Mouse (Mus musculus): Measurements from ENCODE around the gene Gm10643. TPM values are rescaled to one million over a fixed set of nuclear protein-coding genes. Genes with fewer than 3 reads are reported as not detected.
A peak's percentile ranks its signal among the peaks of the same experiment; 100 is the strongest.

The Gm10643 gene
- polyA plus RNA-seq, 1 experiment, result 0.36 TPM

- Histone ChIP-seq H3K36me3 (ENCODE audit: control insufficient read depth, insufficient read depth, low read length) (no peaks in the 10 kb centered on the region), H3K27ac (ENCODE audit: control insufficient read depth, insufficient read depth, low read length) (peak overlapping the region; percentile 99), H3K4me3 (ENCODE audit: control insufficient read depth, insufficient read depth, low read length) (0 out of 2 replicates have a peak overlapping the region, but pooled peaks have one; percentile 4), H3K4me1 (replicated peaks; ENCODE audit: control insufficient read depth, insufficient read depth, low read length) (peaks cover 18% of the 10 kb centered on the region), H3K27me3 (ENCODE audit: control insufficient read depth, insufficient read depth, low read length) (no peaks in the 10 kb centered on the region)
- DNase-seq, result peak; percentile 81
- 5% methylated on average over 8 of the region's 8 CpGs for WGBS
- TF ChIP-seq CTCF (IDR thresholded peaks at IDR 0.05; ENCODE audit: borderline replicate concordance, control insufficient read depth, extremely low read depth, insufficient read depth, low read length, poor library complexity), result no peak
- no peak for TF ChIP-seq POLR2A (IDR thresholded peaks at IDR 0.05; ENCODE audit: control insufficient read depth, extremely low read depth, insufficient read depth, low read length, poor library complexity)
Observed at GRCm38 (mm10) chr8:84063861-84064610, 901 bp downstream of the Gm10643 start.

DNA sequence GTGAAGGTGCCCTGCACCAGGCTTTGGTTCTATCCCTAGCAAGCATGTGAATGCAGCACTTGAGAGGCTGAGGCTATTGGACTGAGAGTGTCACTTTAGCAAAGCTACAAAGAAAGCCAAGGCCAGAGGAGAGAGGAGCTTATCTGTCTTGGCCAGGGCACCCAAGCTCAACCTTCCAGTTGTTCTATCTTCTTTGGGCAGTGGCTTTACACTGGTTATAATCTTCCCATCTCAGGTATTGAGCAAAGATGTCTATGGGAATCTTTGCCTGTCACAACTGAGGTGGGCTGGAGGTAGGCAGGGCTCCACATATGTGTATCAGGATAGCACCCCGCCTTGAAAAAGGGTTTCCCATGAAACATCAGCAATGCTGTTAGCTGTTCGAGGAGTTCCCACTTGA is 4.7 kb downstream of the Gm10643 start:
- 97% methylated on average over 2 of the region's 2 CpGs for WGBS
- TF ChIP-seq POLR2A (IDR thresholded peaks at IDR 0.05; ENCODE audit: control insufficient read depth, extremely low read depth, insufficient read depth, low read length, poor library complexity) (no peak), CTCF (IDR thresholded peaks at IDR 0.05; ENCODE audit: borderline replicate concordance, control insufficient read depth, extremely low read depth, insufficient read depth, low read length, poor library complexity) (no peak)
- H3K4me3 ChIP-seq (ENCODE audit: control insufficient read depth, insufficient read depth, low read length), result no peak overlapping the region

GRCm38 (mm10) chr8:84059226-84059625 is 5.7 kb downstream of the Gm10643 start:
- no peak overlapping the region for H3K27ac ChIP-seq (ENCODE audit: control insufficient read depth, insufficient read depth, low read length)
- DNase-seq, result no peak
- TF ChIP-seq CTCF (IDR thresholded peaks at IDR 0.05; ENCODE audit: borderline replicate concordance, control insufficient read depth, extremely low read depth, insufficient read depth, low read length, poor library complexity) (no peak), POLR2A (IDR thresholded peaks at IDR 0.05; ENCODE audit: control insufficient read depth, extremely low read depth, insufficient read depth, low read length, poor library complexity) (no peak)
- WGBS, result 96% methylated on average over 2 of the region's 2 CpGs
- no peak overlapping the region for H3K4me3 ChIP-seq (ENCODE audit: control insufficient read depth, insufficient read depth, low read length)
- H3K27me3 ChIP-seq (ENCODE audit: control insufficient read depth, insufficient read depth, low read length), result no peaks in the 10 kb centered on the region
- H3K36me3 ChIP-seq (ENCODE audit: control insufficient read depth, insufficient read depth, low read length), result no peaks in the 10 kb centered on the region
- peaks cover 16% of the 10 kb centered on the region for H3K4me1 ChIP-seq (replicated peaks; ENCODE audit: control insufficient read depth, insufficient read depth, low read length)

More for the DNA sequence above, 4.7 kb downstream of the Gm10643 start:
- Histone ChIP-seq H3K27ac (ENCODE audit: control insufficient read depth, insufficient read depth, low read length) (no peak overlapping the region), H3K4me1 (replicated peaks; ENCODE audit: control insufficient read depth, insufficient read depth, low read length) (peaks cover 22% of the 10 kb centered on the region), H3K27me3 (ENCODE audit: control insufficient read depth, insufficient read depth, low read length) (no peaks in the 10 kb centered on the region), H3K36me3 (ENCODE audit: control insufficient read depth, insufficient read depth, low read length) (no peaks in the 10 kb centered on the region)
- no peak for DNase-seq

GRCm38 (mm10) chr8:84057827-84058226 is 7.1 kb downstream of the Gm10643 start:
- Histone ChIP-seq H3K4me3 (ENCODE audit: control insufficient read depth, insufficient read depth, low read length) (no peak overlapping the region), H3K4me1 (replicated peaks; ENCODE audit: control insufficient read depth, insufficient read depth, low read length) (peaks cover 8% of the 10 kb centered on the region), H3K27ac (ENCODE audit: control insufficient read depth, insufficient read depth, low read length) (no peak overlapping the region), H3K36me3 (ENCODE audit: control insufficient read depth, insufficient read depth, low read length) (no peaks in the 10 kb centered on the region), H3K27me3 (ENCODE audit: control insufficient read depth, insufficient read depth, low read length) (no peaks in the 10 kb centered on the region)
- DNase-seq, result no peak
- TF ChIP-seq CTCF (IDR thresholded peaks at IDR 0.05; ENCODE audit: borderline replicate concordance, control insufficient read depth, extremely low read depth, insufficient read depth, low read length, poor library complexity), result no peak
- TF ChIP-seq POLR2A (IDR thresholded peaks at IDR 0.05; ENCODE audit: control insufficient read depth, extremely low read depth, insufficient read depth, low read length, poor library complexity), result no peak
- WGBS, result 100% methylated on average over 1 of the region's 1 CpGs

DNA sequence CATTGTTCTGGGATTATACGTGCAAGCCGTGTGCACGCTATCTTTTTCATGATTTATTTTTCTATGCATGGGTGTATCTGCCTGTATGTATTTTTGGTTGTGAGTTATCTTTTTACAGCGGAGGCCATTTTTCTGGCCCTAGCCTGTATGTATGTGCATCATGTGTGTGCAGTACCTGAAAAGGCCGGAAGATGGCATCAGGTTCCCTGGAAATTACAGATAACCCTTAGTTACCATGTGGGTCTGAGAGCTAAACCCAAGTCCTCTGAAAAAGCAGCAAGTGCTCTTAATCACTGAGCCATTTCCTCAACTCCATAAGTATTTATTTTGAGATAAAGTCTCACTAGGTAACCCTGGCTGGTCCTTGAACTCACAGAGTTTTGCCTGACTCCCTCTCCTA is 11.7 kb downstream of the Gm10643 start:
- no peak for TF ChIP-seq CTCF (IDR thresholded peaks at IDR 0.05; ENCODE audit: borderline replicate concordance, control insufficient read depth, extremely low read depth, insufficient read depth, low read length, poor library complexity)
- no peak for TF ChIP-seq POLR2A (IDR thresholded peaks at IDR 0.05; ENCODE audit: control insufficient read depth, extremely low read depth, insufficient read depth, low read length, poor library complexity)
- peaks cover 8% of the 10 kb centered on the region for H3K4me1 ChIP-seq (replicated peaks; ENCODE audit: control insufficient read depth, insufficient read depth, low read length)
- no peak overlapping the region for H3K27ac ChIP-seq (ENCODE audit: control insufficient read depth, insufficient read depth, low read length)
- H3K36me3 ChIP-seq (ENCODE audit: control insufficient read depth, insufficient read depth, low read length), result no peaks in the 10 kb centered on the region
- no peaks in the 10 kb centered on the region for H3K27me3 ChIP-seq (ENCODE audit: control insufficient read depth, insufficient read depth, low read length)
- no peak for DNase-seq
- H3K4me3 ChIP-seq (ENCODE audit: control insufficient read depth, insufficient read depth, low read length), result no peak overlapping the region
- 97% methylated on average over 5 of the region's 5 CpGs for WGBS

DNA sequence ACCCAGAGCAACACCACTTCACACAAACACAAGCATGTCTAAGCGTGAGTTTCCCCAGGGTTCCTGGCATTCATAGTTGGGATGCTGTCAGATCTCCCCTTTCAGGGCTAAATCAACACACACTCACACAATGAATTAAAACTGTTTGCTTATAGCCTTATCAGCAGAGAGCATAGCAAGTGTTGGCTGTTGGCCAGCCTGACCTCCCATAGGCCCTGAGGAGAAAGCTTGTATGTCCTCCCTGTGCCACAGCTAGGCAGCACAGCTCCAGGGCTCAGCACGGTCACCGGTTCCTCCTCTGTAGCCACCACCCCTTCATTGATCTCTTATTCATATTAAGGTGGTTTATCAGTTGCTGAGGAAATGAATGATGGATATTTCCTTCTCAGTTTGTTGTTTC is 12.2 kb downstream of the Gm10643 start:
- Histone ChIP-seq H3K36me3 (ENCODE audit: control insufficient read depth, insufficient read depth, low read length) (no peaks in the 10 kb centered on the region), H3K4me1 (replicated peaks; ENCODE audit: control insufficient read depth, insufficient read depth, low read length) (peaks cover 8% of the 10 kb centered on the region), H3K27ac (ENCODE audit: control insufficient read depth, insufficient read depth, low read length) (no peak overlapping the region), H3K4me3 (ENCODE audit: control insufficient read depth, insufficient read depth, low read length) (no peak overlapping the region), H3K27me3 (ENCODE audit: control insufficient read depth, insufficient read depth, low read length) (no peaks in the 10 kb centered on the region)
- TF ChIP-seq CTCF (IDR thresholded peaks at IDR 0.05; ENCODE audit: borderline replicate concordance, control insufficient read depth, extremely low read depth, insufficient read depth, low read length, poor library complexity) (no peak), POLR2A (IDR thresholded peaks at IDR 0.05; ENCODE audit: control insufficient read depth, extremely low read depth, insufficient read depth, low read length, poor library complexity) (no peak)
- 83% methylated on average over 3 of the region's 3 CpGs for WGBS
- DNase-seq, result no peak
